Mouse (Mus musculus): ENCODE measurements around the gene Ppp2r5a. TPM values are rescaled to one million over a fixed set of nuclear protein-coding genes. Genes with fewer than 3 reads are reported as not detected.
A peak's percentile ranks its signal among the peaks of the same experiment; 100 is the strongest.

Ppp2r5a gene
- total RNA-seq, 2 experiments from 2014 or later, result 89.1 to 94.5 TPM

GRCm38 (mm10) chr1:191393536-191393935 lies 9.5 kb downstream of the Ppp2r5a start:
- intact Hi-C loops (cut with DNase I), result loop anchor here (10.0 kb wide), 1 partner anchor 321 kb away; the partner anchor contains the start of gene Lpgat1

GRCm38 (mm10) chr1:191391311-191391710 lies 11.8 kb downstream of the Ppp2r5a start:
- peak in 1 of 2 experiments; percentile 66 for DNase-seq (ENCODE audit: low spot score in 2 of 2)
- intact Hi-C loops (cut with DNase I), result loop anchor here (10.0 kb wide), 1 partner anchor 323 kb away; the partner anchor contains the start of gene Lpgat1

More at GRCm38 (mm10) chr1:191393536-191393935, 9.5 kb downstream of the Ppp2r5a start:
- no peak for DNase-seq (ENCODE audit: low spot score in 2 of 2)

- intact Hi-C loops (cut with DNase I), result no loop called here
- DNase-seq (ENCODE audit: low spot score in 2 of 2), result no peak
Observed at GRCm38 (mm10) chr1:191384786-191385430, 18.2 kb downstream of the Ppp2r5a start.

GRCm38 (mm10) chr1:191381955-191382736 lies 20.9 kb downstream of the Ppp2r5a start:
- intact Hi-C loops (cut with DNase I), result no loop called here
- peak; percentile 48 to 75 for DNase-seq (ENCODE audit: low spot score in 2 of 2)

GRCm38 (mm10) chr1:191380843-191381242 lies 22.2 kb downstream of the Ppp2r5a start:
- no peak for DNase-seq (ENCODE audit: low spot score in 2 of 2)
- intact Hi-C loops (cut with DNase I), result no loop called here

- intact Hi-C loops (cut with DNase I), result no loop called here
- no peak for DNase-seq (ENCODE audit: low spot score in 2 of 2)
Observed at GRCm38 (mm10) chr1:191378080-191378479, 25.0 kb downstream of the Ppp2r5a start.

- DNase-seq (ENCODE audit: low spot score in 2 of 2), result no peak
- intact Hi-C loops (cut with DNase I), result no loop called here
Observed at GRCm38 (mm10) chr1:191375644-191375998, 27.5 kb downstream of the Ppp2r5a start.

- DNase-seq (ENCODE audit: low spot score in 2 of 2), result no peak
Observed at GRCm38 (mm10) chr1:191374993-191375643, 28.0 kb downstream of the Ppp2r5a start.

GRCm38 (mm10) chr1:191369140-191369539 lies 33.9 kb downstream of the Ppp2r5a start:
- no peak for DNase-seq (ENCODE audit: low spot score in 2 of 2)
- intact Hi-C loops (cut with DNase I), result loop anchor here (10.0 kb wide), 1 partner anchor 196 kb away; no protein-coding TSS in a partner anchor

More at GRCm38 (mm10) chr1:191374993-191375643, 28.0 kb downstream of the Ppp2r5a start:
- intact Hi-C loops (cut with DNase I), result no loop called here

GRCm38 (mm10) chr1:191368193-191368592 lies 34.9 kb downstream of the Ppp2r5a start:
- no peak for DNase-seq (ENCODE audit: low spot score in 2 of 2)
- intact Hi-C loops (cut with DNase I), result loop anchor here (10.0 kb wide), 1 partner anchor 197 kb away; no protein-coding TSS in a partner anchor

GRCm38 (mm10) chr1:191364477-191364876 lies 38.6 kb downstream of the Ppp2r5a start:
- intact Hi-C loops (cut with DNase I), result loop anchor here (10.0 kb wide), 1 partner anchor 200 kb away; no protein-coding TSS in a partner anchor
- DNase-seq (ENCODE audit: low spot score in 2 of 2), result no peak

- intact Hi-C loops (cut with DNase I), result loop anchor here (10.0 kb wide), 1 partner anchor 202 kb away; no protein-coding TSS in a partner anchor
- no peak for DNase-seq (ENCODE audit: low spot score in 2 of 2)
Observed at GRCm38 (mm10) chr1:191362412-191362811, 40.7 kb downstream of the Ppp2r5a start.

- intact Hi-C loops (cut with DNase I), result no loop called here
Observed at GRCm38 (mm10) chr1:191359478-191359877, 43.6 kb downstream of the Ppp2r5a start.

GRCm38 (mm10) chr1:191356936-191357335 lies 46.1 kb downstream of the Ppp2r5a start:
- intact Hi-C loops (cut with DNase I), result no loop called here
- DNase-seq (ENCODE audit: low spot score in 2 of 2), result no peak

More at GRCm38 (mm10) chr1:191359478-191359877, 43.6 kb downstream of the Ppp2r5a start:
- DNase-seq (ENCODE audit: low spot score in 2 of 2), result no peak

- intact Hi-C loops (cut with DNase I), result no loop called here
- no peak for DNase-seq (ENCODE audit: low spot score in 2 of 2)
Observed at GRCm38 (mm10) chr1:191353836-191354235, 49.2 kb downstream of the Ppp2r5a start.

- DNase-seq (ENCODE audit: low spot score in 2 of 2), result peak; percentile 31 to 71
- intact Hi-C loops (cut with DNase I), result no loop called here
Observed at GRCm38 (mm10) chr1:191352786-191353488, 50.1 kb downstream of the Ppp2r5a start.

GRCm38 (mm10) chr1:191350355-191350754 lies 52.7 kb downstream of the Ppp2r5a start:
- intact Hi-C loops (cut with DNase I), result no loop called here
- no peak for DNase-seq (ENCODE audit: low spot score in 2 of 2)

GRCm38 (mm10) chr1:191349486-191350037 lies 53.5 kb downstream of the Ppp2r5a start:
- intact Hi-C loops (cut with DNase I), result no loop called here
- no peak for DNase-seq (ENCODE audit: low spot score in 2 of 2)

GRCm38 (mm10) chr1:191348996-191349395 lies 54.1 kb downstream of the Ppp2r5a start:
- DNase-seq (ENCODE audit: low spot score in 2 of 2), result no peak
- intact Hi-C loops (cut with DNase I), result no loop called here
